Mouse (Mus musculus): ENCODE data around the gene Tspan18.

- TF ChIP-seq CTCF (IDR thresholded peaks at IDR 0.05; ENCODE audit: borderline replicate concordance, control insufficient read depth, extremely low read depth, insufficient read depth, low read length, poor library complexity) (no peak), POLR2A (IDR thresholded peaks at IDR 0.05; ENCODE audit: control insufficient read depth, extremely low read depth, insufficient read depth, low read length, poor library complexity) (no peak)
These were observed 160.1 kb downstream of the Tspan18 start for GRCm38 (mm10) chr2:93174159-93174558.
